Mouse (Mus musculus): ENCODE measurements at regions not wholly inside any gene's neighbourhood (a gene's known extent, or its start where the extent isn't known, plus 50 kb on each side); places are given as distances from the start of the nearest gene placed in this dataset.

- ATAC-seq (replicated peaks; ENCODE audit: poor library complexity, severe bottlenecking): no peak
These were observed 160.4 kb upstream of the 4931429L15Rik start for GRCm38 (mm10) chr9:46480080-46480690.

- no peak for ATAC-seq (replicated peaks; ENCODE audit: poor library complexity, severe bottlenecking)
These were observed 158.8 kb upstream of the 4931429L15Rik start for GRCm38 (mm10) chr9:46478611-46479010.

GRCm38 (mm10) chr9:46476516-46476915 is 156.7 kb upstream of the 4931429L15Rik start:
- no peak for ATAC-seq (replicated peaks; ENCODE audit: poor library complexity, severe bottlenecking)

- ATAC-seq (replicated peaks; ENCODE audit: poor library complexity, severe bottlenecking): no peak
These were observed 153.9 kb upstream of the 4931429L15Rik start for GRCm38 (mm10) chr9:46473681-46474080.

GRCm38 (mm10) chr9:46469521-46469920 is 149.7 kb upstream of the 4931429L15Rik start:
- no peak for ATAC-seq (replicated peaks; ENCODE audit: poor library complexity, severe bottlenecking)

GRCm38 (mm10) chr9:46468306-46468705 is 148.5 kb upstream of the 4931429L15Rik start:
- ATAC-seq (replicated peaks; ENCODE audit: poor library complexity, severe bottlenecking): no peak

- no peak for ATAC-seq (replicated peaks; ENCODE audit: poor library complexity, severe bottlenecking)
These were observed 147.9 kb upstream of the 4931429L15Rik start for GRCm38 (mm10) chr9:46467671-46468070.

- ATAC-seq (replicated peaks; ENCODE audit: poor library complexity, severe bottlenecking): no peak
These were observed 142.9 kb upstream of the 4931429L15Rik start for GRCm38 (mm10) chr9:46462681-46463080.

- no peak for ATAC-seq (replicated peaks; ENCODE audit: poor library complexity, severe bottlenecking)
These were observed 138.2 kb upstream of the 4931429L15Rik start for GRCm38 (mm10) chr9:46457945-46458344.

- no peak for ATAC-seq (replicated peaks; ENCODE audit: poor library complexity, severe bottlenecking)
These were observed 135.2 kb upstream of the 4931429L15Rik start for GRCm38 (mm10) chr9:46454807-46455610.

GRCm38 (mm10) chr9:46443191-46444095 is 123.7 kb upstream of the 4931429L15Rik start:
- no peak for ATAC-seq (replicated peaks; ENCODE audit: poor library complexity, severe bottlenecking)

- no peak for ATAC-seq (replicated peaks; ENCODE audit: poor library complexity, severe bottlenecking)
These were observed 123.0 kb upstream of the 4931429L15Rik start for GRCm38 (mm10) chr9:46442739-46443181.

- ATAC-seq (replicated peaks; ENCODE audit: poor library complexity, severe bottlenecking): no peak
These were observed 120.4 kb upstream of the 4931429L15Rik start for GRCm38 (mm10) chr9:46440226-46440625.

- no peak for ATAC-seq (replicated peaks; ENCODE audit: poor library complexity, severe bottlenecking)
These were observed 114.9 kb upstream of the 4931429L15Rik start for GRCm38 (mm10) chr9:46434700-46435099.

- no peak for ATAC-seq (replicated peaks; ENCODE audit: poor library complexity, severe bottlenecking)
These were observed 113.9 kb upstream of the 4931429L15Rik start for GRCm38 (mm10) chr9:46433716-46434115.

GRCm38 (mm10) chr9:46431053-46431452 is 111.3 kb upstream of the 4931429L15Rik start:
- ATAC-seq (replicated peaks; ENCODE audit: poor library complexity, severe bottlenecking): no peak

GRCm38 (mm10) chr9:46423184-46423967 is 103.6 kb upstream of the 4931429L15Rik start:
- ATAC-seq (replicated peaks; ENCODE audit: poor library complexity, severe bottlenecking): no peak

GRCm38 (mm10) chr9:46421688-46422274 is 102.0 kb upstream of the 4931429L15Rik start:
- ATAC-seq (replicated peaks; ENCODE audit: poor library complexity, severe bottlenecking): no peak

- ATAC-seq (replicated peaks; ENCODE audit: poor library complexity, severe bottlenecking): no peak
These were observed 91.9 kb upstream of the 4931429L15Rik start for GRCm38 (mm10) chr9:46411686-46412085.

GRCm38 (mm10) chr9:46408776-46409175 is 89.0 kb upstream of the 4931429L15Rik start:
- ATAC-seq (replicated peaks; ENCODE audit: poor library complexity, severe bottlenecking): no peak

Data from granulocyte monocyte progenitor cell, adult 5-6 weeks (primary cell).